Mouse (Mus musculus) E14TG2a.4 (cell line): ENCODE measurements around the gene Cgref1.

ENCODE experiments used
- H3K27me3 ChIP-seq: 2 replicates; pipeline ENCODE4 v1.6.1; 2014; ENCODE audit warnings: low read length, control low read depth; ENCODE audit not compliant: insufficient read depth
- H3K36me3 ChIP-seq: 2 replicates; pipeline ENCODE4 v1.6.1; 2014; ENCODE audit warnings: low read length, control low read depth; ENCODE audit not compliant: insufficient read depth
- H3K4me1 ChIP-seq: replicated peaks from 2 replicates; pipeline ENCODE4 v1.6.1; 2014; ENCODE audit warnings: low read depth, low read length, control low read depth
- H3K4me3 ChIP-seq: replicated peaks from 2 replicates; pipeline ENCODE4 v1.5.1; 2014; ENCODE audit warnings: mild to moderate bottlenecking, low read length
- H3K9me3 ChIP-seq: 2 replicates; pipeline ENCODE4 v1.6.1; 2014; ENCODE audit warnings: low read length, control low read depth
- CTCF ChIP-seq: conservative IDR thresholded peaks from 2 replicates; pipeline ENCODE4 v1.5.1; 2014; ENCODE audit warnings: low read length
- NANOG ChIP-seq: IDR thresholded peaks from 2 replicates; pipeline ENCODE4 v1.6.1; 2014; ENCODE audit warnings: borderline replicate concordance, low read length, mixed read lengths
- POU5F1 ChIP-seq: IDR thresholded peaks from 2 replicates; pipeline ENCODE4 v1.6.1; 2014; ENCODE audit warnings: low read length, borderline replicate concordance

Gene Cgref1

DNA sequence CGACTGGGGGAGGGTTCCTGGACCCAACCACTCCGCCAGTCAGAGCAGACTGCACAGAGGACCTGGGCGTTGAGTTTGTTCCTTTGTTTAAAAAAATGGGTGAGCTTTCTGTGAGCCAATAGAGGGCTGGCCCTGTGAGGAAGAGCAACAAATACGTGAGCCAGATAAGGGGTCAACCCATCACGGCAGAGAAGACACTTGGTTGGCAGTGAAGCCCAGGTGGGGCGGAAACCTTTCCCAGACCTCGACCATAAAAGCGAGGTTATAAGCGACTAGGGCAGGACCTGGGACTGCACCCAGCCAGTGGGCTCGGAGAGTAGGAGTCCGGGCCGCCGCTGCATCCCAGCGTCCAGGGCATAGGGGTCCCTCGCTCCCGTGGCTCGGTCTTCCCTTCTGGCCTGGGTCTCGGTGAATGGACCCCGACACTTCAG, 58.0 kb downstream of the Cgref1 start:
- peaks cover 24% of the 10 kb centered on the region for H3K36me3 ChIP-seq
- H3K4me1 ChIP-seq: peaks cover 35% of the 10 kb centered on the region
- H3K27me3 ChIP-seq: no peaks in the 10 kb centered on the region
- no peaks in the 10 kb centered on the region for H3K9me3 ChIP-seq
- peak overlapping the region; percentile 91 for H3K4me3 ChIP-seq
- TF ChIP-seq CTCF: no peak
- TF ChIP-seq NANOG: no peak
- TF ChIP-seq POU5F1: no peak

DNA sequence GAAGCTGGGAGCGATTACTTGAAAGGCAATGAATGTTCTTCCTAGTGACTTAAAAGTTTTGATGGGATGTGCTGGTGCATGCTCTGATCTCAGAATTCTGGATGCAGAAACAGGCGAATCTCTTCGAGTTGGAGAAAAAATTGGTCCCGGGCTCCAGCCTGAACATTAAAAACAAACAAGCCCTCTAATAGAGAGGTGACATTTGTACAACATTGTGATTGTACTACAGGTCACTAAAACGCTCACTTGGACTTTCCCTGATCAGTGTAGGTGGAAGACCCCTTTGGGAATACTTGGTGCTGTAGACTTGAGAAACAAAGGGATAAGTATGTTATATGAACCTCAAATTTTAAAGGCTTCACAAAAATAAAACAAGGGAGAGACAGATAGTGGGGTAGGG, 58.7 kb downstream of the Cgref1 start:
- Histone ChIP-seq H3K36me3 (peaks cover 18% of the 10 kb centered on the region), H3K27me3 (no peaks in the 10 kb centered on the region), H3K9me3 (no peaks in the 10 kb centered on the region), H3K4me1 (peaks cover 35% of the 10 kb centered on the region), H3K4me3 (peak overlapping the region; percentile 91)
- TF ChIP-seq NANOG (no peak), CTCF (no peak), POU5F1 (no peak)

DNA sequence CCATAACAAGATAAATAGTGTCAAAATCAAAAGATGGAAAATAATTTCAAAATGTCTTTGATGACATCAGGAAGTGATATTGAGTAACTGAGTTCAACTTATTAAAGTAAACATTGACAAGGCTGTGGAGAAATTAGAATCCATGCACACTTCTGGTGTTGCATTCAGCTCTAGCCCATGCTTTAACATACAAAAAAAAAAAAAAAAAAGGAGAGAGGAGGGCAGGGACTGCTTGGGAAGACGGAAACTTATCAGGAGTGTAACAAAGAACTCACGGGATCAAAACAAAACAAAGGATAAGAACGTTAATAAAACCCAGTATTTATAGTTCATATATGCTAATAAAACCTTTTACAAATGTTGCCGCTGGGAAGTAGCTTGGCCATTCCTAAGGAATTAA, 59.2 kb downstream of the Cgref1 start:
- Histone ChIP-seq H3K4me1 (peaks cover 35% of the 10 kb centered on the region), H3K27me3 (no peaks in the 10 kb centered on the region), H3K4me3 (no peak overlapping the region), H3K9me3 (no peaks in the 10 kb centered on the region), H3K36me3 (peaks cover 13% of the 10 kb centered on the region)
- TF ChIP-seq POU5F1: no peak
- TF ChIP-seq CTCF: no peak
- TF ChIP-seq NANOG: no peak
